Mouse (Mus musculus): Measurements from ENCODE around the gene Erg28. TPM values are rescaled to one million over a fixed set of nuclear protein-coding genes. Genes with fewer than 3 reads are reported as not detected.

Erg28 gene
- polyA plus RNA-seq, 1 experiment from 2014 or later = 85.7 TPM

- ATAC-seq = no peak
- Histone ChIP-seq H3K9ac (replicated peaks) (no peak overlapping the region), H3K9me3 (ENCODE audit: low read length) (no peaks in the 10 kb centered on the region), H3K4me3 (ENCODE audit: low read depth, low read length) (no peak overlapping the region), H3K27ac (ENCODE audit: low read depth) (no peak overlapping the region), H3K27me3 (ENCODE audit: insufficient read depth, low read length) (no peaks in the 10 kb centered on the region), H3K4me2 (ENCODE audit: low read depth, low read length) (no peak overlapping the region), H3K36me3 (replicated peaks; ENCODE audit: insufficient read depth, low read length) (peaks cover 17% of the 10 kb centered on the region), H3K4me1 (ENCODE audit: insufficient read depth) (peaks cover 12% of the 10 kb centered on the region)
- TF ChIP-seq CTCF (IDR thresholded peaks at IDR 0.05; ENCODE audit: low read depth) (no peak), EP300 (IDR thresholded peaks at IDR 0.05; ENCODE audit: low read depth) (no peak)
- DNase-seq = no peak
- 92% methylated on average over 3 of the region's 3 CpGs for WGBS (ENCODE audit: insufficient replicate concordance)
Observed at GRCm38 (mm10) chr12:85828856-85829255, 4.5 kb upstream of the Erg28 start.

GRCm38 (mm10) chr12:85825822-85826221 is 1.5 kb upstream of the Erg28 start:
- WGBS (ENCODE audit: insufficient replicate concordance) = 43% methylated on average over 2 of the region's 2 CpGs
- Histone ChIP-seq H3K27me3 (ENCODE audit: insufficient read depth, low read length) (no peaks in the 10 kb centered on the region), H3K4me2 (ENCODE audit: low read depth, low read length) (peak overlapping the region; percentile 90), H3K36me3 (replicated peaks; ENCODE audit: insufficient read depth, low read length) (peaks cover 17% of the 10 kb centered on the region), H3K4me3 (ENCODE audit: low read depth, low read length) (peak overlapping the region; percentile 79), H3K9me3 (ENCODE audit: low read length) (no peaks in the 10 kb centered on the region), H3K4me1 (ENCODE audit: insufficient read depth) (peaks cover 18% of the 10 kb centered on the region), H3K9ac (replicated peaks) (0 out of 2 replicates have a peak overlapping the region, but pooled peaks have one; percentile 78), H3K27ac (ENCODE audit: low read depth) (peak overlapping the region; percentile 97; the same call in 1 of the 2 replicates)
- no peak for ATAC-seq
- DNase-seq = no peak
- no peak for TF ChIP-seq EP300 (IDR thresholded peaks at IDR 0.05; ENCODE audit: low read depth)
- no peak for TF ChIP-seq CTCF (IDR thresholded peaks at IDR 0.05; ENCODE audit: low read depth)

DNA sequence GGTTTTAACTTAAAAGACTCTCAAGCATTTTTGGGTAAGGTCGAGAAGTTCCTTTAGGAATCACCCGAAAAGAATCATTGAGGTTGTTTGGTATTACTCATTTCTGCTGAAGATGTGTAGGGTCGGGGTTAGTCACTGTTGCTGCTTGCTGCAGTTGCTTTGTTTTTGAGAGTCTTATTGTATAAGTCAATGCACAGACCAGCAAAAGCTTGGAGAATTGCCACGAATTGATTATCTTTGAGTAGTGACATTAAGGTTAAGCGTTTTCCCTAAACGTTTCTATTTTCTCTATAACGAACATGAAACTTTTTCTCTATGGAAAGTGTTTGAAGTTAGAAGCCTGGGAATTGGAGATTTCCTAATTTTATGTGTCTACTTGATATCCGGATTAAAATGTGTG is 1.0 kb upstream of the Erg28 start:
- peaks cover 18% of the 10 kb centered on the region for H3K4me1 ChIP-seq (ENCODE audit: insufficient read depth)
- H3K36me3 ChIP-seq (replicated peaks; ENCODE audit: insufficient read depth, low read length) = peaks cover 19% of the 10 kb centered on the region
- TF ChIP-seq EP300 (IDR thresholded peaks at IDR 0.05; ENCODE audit: low read depth) = no peak
- no peak for ATAC-seq
- WGBS (ENCODE audit: insufficient replicate concordance) = 10% methylated on average over 8 of the region's 8 CpGs
- H3K27me3 ChIP-seq (ENCODE audit: insufficient read depth, low read length) = no peaks in the 10 kb centered on the region
- DNase-seq = no peak
- H3K9ac ChIP-seq (replicated peaks) = peak overlapping the region; percentile 78
- H3K27ac ChIP-seq (ENCODE audit: low read depth) = peak overlapping the region; percentile 97
- H3K4me3 ChIP-seq (ENCODE audit: low read depth, low read length) = peak overlapping the region; percentile 79
- peak overlapping the region; percentile 90 for H3K4me2 ChIP-seq (ENCODE audit: low read depth, low read length)
- no peaks in the 10 kb centered on the region for H3K9me3 ChIP-seq (ENCODE audit: low read length)

- DNase-seq (no peak), ATAC-seq (no peak)
- TF ChIP-seq CTCF (IDR thresholded peaks at IDR 0.05; ENCODE audit: low read depth) (peak; percentile 43; the same call in 1 of the 2 replicates), EP300 (IDR thresholded peaks at IDR 0.05; ENCODE audit: low read depth) (no peak)
- no peak overlapping the region for H3K4me2 ChIP-seq (ENCODE audit: low read depth, low read length)
- peaks cover 17% of the 10 kb centered on the region for H3K36me3 ChIP-seq (replicated peaks; ENCODE audit: insufficient read depth, low read length)
- H3K4me1 ChIP-seq (ENCODE audit: insufficient read depth) = peaks cover 18% of the 10 kb centered on the region
- no peak overlapping the region for H3K4me3 ChIP-seq (ENCODE audit: low read depth, low read length)
- WGBS (ENCODE audit: insufficient replicate concordance) = 74% methylated on average over 9 of the region's 9 CpGs
- H3K27me3 ChIP-seq (ENCODE audit: insufficient read depth, low read length) = no peaks in the 10 kb centered on the region
- no peaks in the 10 kb centered on the region for H3K9me3 ChIP-seq (ENCODE audit: low read length)
- H3K9ac ChIP-seq (replicated peaks) = no peak overlapping the region
- no peak overlapping the region for H3K27ac ChIP-seq (ENCODE audit: low read depth)
Observed at GRCm38 (mm10) chr12:85822051-85822450, 2.3 kb downstream of the Erg28 start.

DNA sequence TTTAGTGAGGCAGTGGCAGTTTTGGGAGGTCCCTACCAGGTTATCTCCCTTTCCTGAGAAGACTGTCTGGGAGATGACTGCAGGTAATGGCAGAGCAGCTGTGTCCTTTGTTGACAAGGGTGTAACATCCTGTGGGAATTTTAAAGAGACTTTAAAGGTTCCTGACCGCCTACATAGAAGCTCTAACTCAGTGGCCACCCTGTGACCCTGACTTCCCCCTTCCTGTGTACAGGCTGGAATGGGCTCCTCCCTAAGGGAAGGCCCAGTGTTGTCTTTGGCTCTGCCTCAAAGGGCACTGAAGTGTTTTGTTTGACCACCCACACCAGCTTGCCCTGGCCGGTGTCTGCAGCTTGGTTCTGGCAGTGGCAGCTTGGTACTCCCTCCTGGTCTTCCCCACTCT is 10.8 kb downstream of the Erg28 start:
- Histone ChIP-seq H3K4me1 (ENCODE audit: insufficient read depth) (0 out of 2 replicates have a peak, but pooled peaks cover 4% of the 10 kb centered on the region), H3K4me3 (ENCODE audit: low read depth, low read length) (no peak overlapping the region), H3K27me3 (ENCODE audit: insufficient read depth, low read length) (no peaks in the 10 kb centered on the region), H3K36me3 (replicated peaks; ENCODE audit: insufficient read depth, low read length) (peaks cover 22% of the 10 kb centered on the region), H3K9ac (replicated peaks) (no peak overlapping the region), H3K4me2 (ENCODE audit: low read depth, low read length) (no peak overlapping the region), H3K9me3 (ENCODE audit: low read length) (no peaks in the 10 kb centered on the region), H3K27ac (ENCODE audit: low read depth) (peak overlapping the region; percentile 60)
- 40% methylated on average over 2 of the region's 2 CpGs for WGBS (ENCODE audit: insufficient replicate concordance)
- DNase-seq (peak; percentile 65), ATAC-seq (peak; percentile 85)
- TF ChIP-seq EP300 (IDR thresholded peaks at IDR 0.05; ENCODE audit: low read depth) (no peak), CTCF (IDR thresholded peaks at IDR 0.05; ENCODE audit: low read depth) (no peak)

DNA sequence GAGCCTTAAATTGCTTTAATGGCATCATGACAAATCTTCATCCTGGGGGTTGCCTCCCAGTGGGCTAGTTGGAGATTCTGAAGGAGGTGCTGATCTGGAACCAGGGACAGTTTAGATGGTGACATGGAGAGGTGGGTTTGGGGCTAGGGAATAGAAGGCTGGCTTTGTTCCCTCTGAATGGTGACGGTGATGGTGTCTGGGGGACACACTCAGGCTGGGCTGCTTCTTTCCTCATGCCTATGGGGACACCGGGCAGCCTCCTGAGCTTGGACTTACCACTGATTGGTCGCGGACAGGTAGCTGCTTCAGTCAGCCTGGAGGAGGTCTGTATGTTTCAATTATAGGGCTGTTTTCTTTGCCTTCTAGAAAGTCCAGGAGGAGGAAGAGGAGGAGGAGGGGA is 12.7 kb downstream of the Erg28 start:
- no peak overlapping the region for H3K4me2 ChIP-seq (ENCODE audit: low read depth, low read length)
- ATAC-seq (no peak), DNase-seq (no peak)
- no peak overlapping the region for H3K9ac ChIP-seq (replicated peaks)
- no peaks in the 10 kb centered on the region for H3K9me3 ChIP-seq (ENCODE audit: low read length)
- no peak overlapping the region for H3K27ac ChIP-seq (ENCODE audit: low read depth)
- 86% methylated on average over 4 of the region's 4 CpGs for WGBS (ENCODE audit: insufficient replicate concordance)
- TF ChIP-seq CTCF (IDR thresholded peaks at IDR 0.05; ENCODE audit: low read depth) (no peak), EP300 (IDR thresholded peaks at IDR 0.05; ENCODE audit: low read depth) (no peak)
- H3K4me1 ChIP-seq (ENCODE audit: insufficient read depth) = 0 out of 2 replicates have a peak, but pooled peaks cover 4% of the 10 kb centered on the region
- H3K4me3 ChIP-seq (ENCODE audit: low read depth, low read length) = no peak overlapping the region
- H3K36me3 ChIP-seq (replicated peaks; ENCODE audit: insufficient read depth, low read length) = peaks cover 21% of the 10 kb centered on the region
- H3K27me3 ChIP-seq (ENCODE audit: insufficient read depth, low read length) = no peaks in the 10 kb centered on the region

GRCm38 (mm10) chr12:85810959-85811358 is 13.4 kb downstream of the Erg28 start:
- peaks cover 14% of the 10 kb centered on the region for H3K36me3 ChIP-seq (replicated peaks; ENCODE audit: insufficient read depth, low read length)
- ATAC-seq (no peak), DNase-seq (no peak)

More at GRCm38 (mm10) chr12:85810959-85811358, 13.4 kb downstream of the Erg28 start:
- H3K4me2 ChIP-seq (ENCODE audit: low read depth, low read length) = no peak overlapping the region
- H3K9me3 ChIP-seq (ENCODE audit: low read length) = no peaks in the 10 kb centered on the region
- no peak overlapping the region for H3K9ac ChIP-seq (replicated peaks)
- H3K4me3 ChIP-seq (ENCODE audit: low read depth, low read length) = no peak overlapping the region
- TF ChIP-seq CTCF (IDR thresholded peaks at IDR 0.05; ENCODE audit: low read depth) (no peak), EP300 (IDR thresholded peaks at IDR 0.05; ENCODE audit: low read depth) (no peak)
- H3K4me1 ChIP-seq (ENCODE audit: insufficient read depth) = 0 out of 2 replicates have a peak, but pooled peaks cover 4% of the 10 kb centered on the region
- H3K27me3 ChIP-seq (ENCODE audit: insufficient read depth, low read length) = no peaks in the 10 kb centered on the region
- H3K27ac ChIP-seq (ENCODE audit: low read depth) = no peak overlapping the region; the same call in 1 of the 2 replicates
